Mouse (Mus musculus) 416B (cell line): ENCODE measurements at regions not wholly inside any gene's neighbourhood (a gene's known extent, or its start where the extent isn't known, plus 50 kb on each side); places are given as distances from the start of the nearest gene placed in this dataset.

Experiments used
- DNase-seq: peaks from one replicate; pipeline ENCODE4 v3.0.0; 2011; ENCODE audit warnings: low read depth

DNA sequence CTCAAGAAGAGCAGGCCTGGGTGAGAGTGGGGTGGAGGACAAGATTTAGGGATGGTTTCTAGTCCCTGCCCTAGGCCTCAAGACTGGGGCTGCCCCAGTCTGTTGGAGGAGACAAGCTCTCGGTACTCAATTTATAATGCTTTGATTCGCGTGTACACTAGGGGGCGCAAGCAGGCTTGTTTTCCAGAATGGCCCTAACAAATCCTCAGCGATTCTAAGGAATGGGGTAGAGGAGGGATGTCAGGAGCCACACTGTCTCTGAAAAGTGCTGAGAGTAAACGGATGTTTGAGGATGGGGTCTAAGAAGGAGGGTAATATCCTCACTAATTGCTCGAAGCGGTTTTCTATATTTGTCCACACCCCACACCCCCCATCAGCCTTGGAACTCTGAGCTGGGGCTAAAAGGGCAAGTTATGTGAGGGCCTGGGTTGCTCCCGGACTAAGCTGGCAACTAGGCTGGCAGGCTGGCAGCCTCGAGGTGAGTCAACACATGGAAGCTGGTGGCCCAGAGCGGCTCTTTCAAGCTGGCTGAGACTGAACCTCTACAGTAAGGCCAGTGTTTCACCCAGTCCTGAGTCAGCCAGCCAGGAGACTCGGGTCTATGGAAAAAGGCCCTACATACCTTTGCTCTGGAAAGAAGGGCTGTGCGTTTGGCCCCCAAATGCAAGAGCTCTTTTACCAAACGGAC, 176.7 kb downstream of the Ttc8 start:
- DNase-seq: peak; percentile 79

- DNase-seq: no peak
These were observed 177.3 kb downstream of the Ttc8 start for GRCm38 (mm10) chr12:99097618-99098066.

DNA sequence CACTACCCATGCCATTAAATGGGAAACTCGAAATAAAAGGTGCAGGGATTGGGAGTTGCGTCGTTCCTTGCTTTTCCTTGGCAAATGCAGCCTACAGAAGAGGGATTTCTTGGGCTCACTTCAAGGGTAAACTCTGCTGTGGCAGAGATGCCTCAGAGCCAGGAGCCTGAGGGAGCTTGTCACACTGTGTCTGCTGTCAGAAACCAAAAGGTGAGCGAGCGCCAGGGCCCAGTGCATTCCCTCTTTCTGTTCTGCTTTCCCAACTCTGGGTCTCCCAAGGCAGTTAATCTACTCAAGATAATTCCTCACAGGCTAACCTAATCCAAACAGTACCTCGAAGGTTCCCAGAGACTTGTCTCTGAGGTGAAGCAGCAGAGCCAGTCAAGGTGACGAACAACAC, 179.5 kb downstream of the Ttc8 start:
- no peak for DNase-seq

DNA sequence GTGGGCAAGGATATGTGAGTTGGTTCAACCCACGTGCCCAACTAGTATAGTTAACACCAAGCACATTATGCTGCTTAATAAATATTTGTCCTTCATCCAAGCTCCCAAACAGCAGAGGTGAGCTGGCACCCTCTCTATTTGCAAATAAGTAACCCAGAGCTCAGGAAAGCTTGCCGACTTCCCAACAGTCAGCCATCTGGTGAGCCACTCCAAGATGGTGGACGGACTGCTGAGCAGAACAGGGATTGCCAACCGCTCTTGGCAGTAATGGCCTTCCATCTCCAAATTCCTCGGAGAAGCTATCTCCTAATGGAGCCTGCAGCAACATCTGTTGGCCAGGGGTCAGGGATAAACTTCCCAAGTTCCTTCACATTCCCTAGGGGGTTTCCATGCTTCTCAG, 188.2 kb downstream of the Ttc8 start:
- no peak for DNase-seq

DNA sequence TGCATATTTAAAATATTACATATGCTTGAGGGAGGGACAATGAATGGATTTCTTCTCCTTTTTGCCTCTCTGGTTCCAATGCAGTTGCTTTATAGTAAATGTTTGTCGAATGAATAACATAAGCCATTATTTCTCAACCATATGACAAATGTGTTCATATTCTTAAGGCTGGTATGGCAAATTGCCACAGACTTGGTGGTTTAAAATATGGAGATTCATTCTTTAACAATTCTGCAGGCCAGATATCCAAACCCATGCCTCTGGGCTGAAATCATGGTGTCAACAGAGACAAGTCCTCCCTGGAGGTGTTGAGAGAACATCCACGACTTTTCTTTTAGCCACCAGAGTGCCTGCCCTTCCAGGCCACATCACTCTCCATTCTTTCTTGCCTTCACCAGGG, 193.4 kb downstream of the Ttc8 start:
- no peak for DNase-seq

GRCm38 (mm10) chr12:99116491-99116890, 196.1 kb downstream of the Ttc8 start:
- no peak for DNase-seq

DNA sequence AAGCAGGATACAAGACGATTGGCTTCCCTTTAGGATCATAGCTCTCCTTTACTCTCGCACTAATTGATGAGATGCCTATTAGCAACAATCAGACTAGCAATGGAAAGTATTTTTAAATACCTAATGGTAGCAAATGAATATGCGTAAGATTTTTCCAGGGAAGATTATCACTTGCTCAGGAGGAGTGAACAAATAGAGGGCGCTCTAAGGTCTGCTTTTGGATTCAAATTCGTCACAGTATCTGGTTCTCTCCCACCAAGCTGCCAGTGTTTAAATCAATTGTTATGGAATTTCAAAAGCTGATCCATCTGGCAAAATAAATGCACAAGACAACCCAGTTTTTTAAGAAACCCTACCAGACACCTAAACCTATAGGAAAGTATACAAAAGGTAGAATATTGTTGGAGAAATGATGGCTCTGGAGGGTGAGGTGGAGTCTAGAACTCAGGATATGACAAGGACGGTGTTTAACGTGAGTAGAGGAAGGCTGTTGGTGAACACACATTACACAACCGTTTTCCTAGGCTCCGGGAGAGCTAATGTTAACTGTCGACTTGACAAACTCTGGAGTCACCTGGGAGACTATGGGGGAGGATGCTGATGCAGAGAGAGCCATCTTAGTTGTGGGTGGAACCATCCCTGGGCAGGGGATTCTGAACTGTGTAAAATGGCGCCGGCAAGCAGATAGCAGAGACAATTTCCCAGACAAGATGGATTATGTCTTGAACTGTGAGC, 198.2 kb downstream of the Ttc8 start:
- DNase-seq: peak; percentile 44

DNA sequence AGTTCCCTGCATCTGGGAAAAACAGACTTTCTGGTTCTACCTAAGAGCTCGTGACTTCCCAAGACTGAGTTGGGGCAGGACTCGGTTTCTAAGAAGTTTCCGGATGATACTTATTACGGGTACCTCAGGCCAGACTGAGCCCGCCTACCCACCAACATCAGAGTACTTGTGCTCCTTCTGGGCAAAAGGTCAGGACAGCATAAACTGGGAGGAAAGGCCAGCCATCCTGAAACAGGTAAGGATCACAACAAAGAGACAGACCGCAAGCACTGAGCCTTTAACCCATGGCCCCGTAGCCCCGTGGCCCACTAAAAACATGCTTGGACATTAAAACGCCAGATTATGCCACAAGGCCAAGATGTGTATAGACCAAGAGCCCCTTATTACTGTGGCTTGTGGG, 199.6 kb downstream of the Ttc8 start:
- DNase-seq: no peak

GRCm38 (mm10) chr12:99123611-99124495, 203.5 kb downstream of the Ttc8 start:
- DNase-seq: no peak

DNA sequence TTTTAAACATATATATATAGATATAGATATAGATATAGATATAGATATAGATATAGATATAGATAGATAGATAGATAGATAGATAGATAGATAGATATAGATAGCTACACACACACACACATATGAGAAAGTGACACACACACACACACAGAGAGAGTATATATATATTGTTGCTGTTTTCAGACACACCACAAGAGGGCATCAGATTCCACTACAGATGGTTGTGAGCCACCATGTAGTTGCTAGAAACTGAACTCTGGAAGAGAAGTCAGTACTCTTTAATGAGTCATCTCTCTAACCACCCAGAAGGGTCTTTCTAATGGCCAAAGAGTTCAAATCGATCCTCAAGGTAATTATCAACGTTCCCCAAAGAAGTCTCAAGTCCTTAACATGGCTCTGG, 205.8 kb downstream of the Ttc8 start:
- DNase-seq: no peak
